Mouse (Mus musculus) heart, postnatal 0 days (tissue): Measurements from ENCODE around the gene Dis3. TPM values are rescaled to one million over a fixed set of nuclear protein-coding genes. Genes with fewer than 3 reads are reported as not detected.
A peak's percentile ranks its signal among the peaks of the same experiment; 100 is the strongest.
"Not testable (repeated sequence)": the region's sequence is repeated elsewhere in the genome, so short reads cannot be mapped to it uniquely, and the experiment has no call there.

Experiments used
- ATAC-seq: fragments of 200-750 bp; cut with Nextera tagmentation; 2 replicates; pipeline ENCODE4 v1.8.0; 2017; ENCODE audit warnings: low read depth, moderate number of reproducible peaks, moderate library complexity; ENCODE audit not compliant: insufficient read depth
- DNase-seq: peaks from one replicate; pipeline ENCODE4 v3.0.0-alpha.2; 2016; ENCODE audit warnings: low spot score
- H3K27ac ChIP-seq: fragments of 300-500 bp; sonication (generic); 2 replicates; pipeline ENCODE4 v1.5.1; 2014; ENCODE audit warnings: low read depth, mild to moderate bottlenecking
- H3K27me3 ChIP-seq: fragments of 300-500 bp; sonication (generic); 2 replicates; pipeline ENCODE4 v1.6.1; 2014; ENCODE audit warnings: low read length, mixed read lengths; ENCODE audit not compliant: control insufficient read depth, insufficient read depth
- H3K36me3 ChIP-seq: fragments of 300-500 bp; sonication (generic); replicated peaks from 2 replicates; pipeline ENCODE4 v1.6.1; 2014; ENCODE audit warnings: low read length, mixed read lengths; ENCODE audit not compliant: control insufficient read depth, insufficient read depth
- H3K4me1 ChIP-seq: fragments of 300-500 bp; sonication (generic); 2 replicates; pipeline ENCODE4 v1.6.1; 2014; ENCODE audit warnings: antibody characterized with exemption; ENCODE audit not compliant: control insufficient read depth, insufficient read depth
- H3K4me2 ChIP-seq: fragments of 300-500 bp; sonication (generic); 2 replicates; pipeline ENCODE4 v1.6.1; 2014; ENCODE audit warnings: low read depth, mild to moderate bottlenecking, low read length, moderate library complexity
- H3K4me3 ChIP-seq: fragments of 300-500 bp; sonication (generic); 2 replicates; pipeline ENCODE4 v1.5.1; 2014; ENCODE audit warnings: low read depth, low read length
- H3K9ac ChIP-seq: fragments of 300-500 bp; sonication (generic); replicated peaks from 2 replicates; pipeline ENCODE4 v1.6.1; 2014; ENCODE audit warnings: low read depth, low read length, mixed read lengths
- H3K9me3 ChIP-seq: fragments of 300-500 bp; sonication (generic); replicated peaks from 2 replicates; pipeline ENCODE4 v1.6.1; 2016; ENCODE audit warnings: low read length; ENCODE audit not compliant: control insufficient read depth
- CTCF ChIP-seq: IDR thresholded peaks from 2 replicates; pipeline ENCODE4 v1.5.1; 2016; ENCODE audit warnings: antibody characterized with exemption, control low read depth, low read depth
- EP300 ChIP-seq: IDR thresholded peaks from 2 replicates; pipeline ENCODE4 v1.6.1; 2016; ENCODE audit warnings: antibody characterized with exemption, low read depth
- WGBS: fragments of 180-500 bp; shearing (Covaris S2); extraction: QIAGEN DNeasy Blood & Tissue Kit; methylation state at CpG from one replicate; pipeline ENCODE4 v1.1.7; 2014; 5-methylcytosine and 5-hydroxymethylcytosine counted together
- polyA plus RNA-seq: library from polyadenylated mRNA; unstranded; fragments of >200 nt; fragmentation: Nextera tagmentation; extraction: Ambion mirVana; gene quantifications from 2 replicates; pipeline ENCODE4 v1.2.1, GENCODE M21; 2015
- total RNA-seq: library from RNA; depleted of rRNA; stranded (reverse); fragments of >200 nt; gene quantifications from 2 replicates; pipeline ENCODE4 v1.2.3, GENCODE M21; 2014; ENCODE audit warnings: low replicate concordance

Gene Dis3
- total and polyA plus RNA-seq, 2 experiments from 2014 or later = 8.2 to 10.5 TPM

DNA sequence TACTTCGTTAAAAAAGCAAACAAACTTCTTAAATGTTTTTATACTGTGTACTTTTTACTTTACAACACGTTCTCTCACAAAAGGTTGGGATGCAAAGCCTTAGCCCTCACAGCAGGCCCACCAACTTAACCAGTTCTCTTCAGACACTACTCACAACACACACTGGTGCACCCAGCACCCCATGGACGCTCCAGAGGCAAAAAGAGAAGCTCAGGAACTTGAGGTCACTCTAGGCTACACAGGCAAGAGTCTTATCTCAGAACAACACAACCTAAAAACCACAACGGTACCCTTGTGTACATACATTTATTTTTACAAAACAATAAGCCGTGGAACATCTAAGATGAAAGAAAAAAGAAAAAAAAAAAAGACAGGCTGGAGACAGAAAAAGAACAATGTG is 54.9 kb downstream of the Dis3 start:
- H3K9ac ChIP-seq = peak overlapping the region; percentile 94
- whole genome bisulfite sequencing = 3% methylated on average over 5 of the region's 5 CpGs
- no peaks in the 10 kb centered on the region for H3K9me3 ChIP-seq
- H3K4me2 ChIP-seq = peak overlapping the region; percentile 87
- peak overlapping the region; percentile 92 for H3K4me3 ChIP-seq
- DNase-seq (no peak), ATAC-seq (no peak)
- no peak overlapping the region for H3K27ac ChIP-seq
- TF ChIP-seq EP300 (no peak), CTCF (no peak)
- peaks cover 33% of the 10 kb centered on the region for H3K4me1 ChIP-seq
- H3K27me3 ChIP-seq = no peaks in the 10 kb centered on the region
- no peaks in the 10 kb centered on the region for H3K36me3 ChIP-seq

DNA sequence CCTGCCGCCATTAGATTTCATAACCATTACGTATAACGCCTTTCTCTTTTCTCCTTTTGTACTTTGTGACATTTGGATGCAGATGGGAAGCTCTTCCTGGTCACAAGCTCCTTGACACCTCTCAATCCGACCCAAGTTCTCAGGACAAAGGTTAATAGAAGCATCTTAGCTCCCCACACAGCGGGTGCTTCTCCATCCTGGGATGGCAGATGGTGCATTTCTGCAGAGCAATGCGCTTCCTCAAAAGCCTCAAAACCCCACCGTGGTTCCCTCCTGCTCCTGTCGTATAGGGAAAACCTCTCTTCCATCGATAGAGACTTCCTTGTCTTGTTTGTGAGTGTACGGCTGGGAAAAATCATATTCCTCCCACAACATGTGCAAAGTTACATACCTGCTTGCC is 55.5 kb downstream of the Dis3 start:
- Histone ChIP-seq H3K4me2 (peak overlapping the region; percentile 87; the same call in 1 of the 2 replicates), H3K4me1 (peaks cover 33% of the 10 kb centered on the region), H3K4me3 (peak overlapping the region; percentile 92; the same call in 1 of the 2 replicates), H3K36me3 (0 out of 2 replicates have a peak, but pooled peaks cover 4% of the 10 kb centered on the region), H3K9ac (0 out of 2 replicates have a peak overlapping the region, but pooled peaks have one; percentile 94), H3K27ac (no peak overlapping the region), H3K9me3 (no peaks in the 10 kb centered on the region), H3K27me3 (no peaks in the 10 kb centered on the region)
- ATAC-seq (no peak), DNase-seq (no peak)
- no peak for TF ChIP-seq CTCF
- no peak for TF ChIP-seq EP300
- 44% methylated on average over 10 of the region's 10 CpGs for WGBS

DNA sequence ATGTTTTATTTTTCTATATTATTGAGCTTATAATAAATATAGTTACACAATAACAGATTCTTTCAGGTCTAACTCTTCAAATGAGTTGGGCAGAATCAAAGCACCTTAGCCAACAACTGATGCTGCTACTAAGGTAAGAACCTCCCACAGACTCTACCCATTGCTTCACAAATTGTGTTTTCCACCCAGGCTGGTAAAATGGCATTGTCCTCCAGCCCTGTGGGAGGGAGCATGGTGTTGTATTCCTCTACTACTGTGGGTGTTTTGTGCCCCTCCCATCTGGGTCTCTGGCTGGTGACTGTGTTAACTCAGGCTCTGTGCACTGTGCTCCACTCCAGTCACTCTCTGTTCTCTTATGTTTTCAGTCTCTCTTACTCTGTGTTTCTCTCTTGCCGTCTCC is 56.1 kb downstream of the Dis3 start:
- Histone ChIP-seq H3K9me3 (no peaks in the 10 kb centered on the region), H3K4me3 (no peak overlapping the region), H3K27me3 (no peaks in the 10 kb centered on the region), H3K27ac (no peak overlapping the region), H3K4me1 (peaks cover 33% of the 10 kb centered on the region), H3K9ac (no peak overlapping the region), H3K4me2 (0 out of 2 replicates have a peak overlapping the region, but pooled peaks have one; percentile 87), H3K36me3 (peaks cover 10% of the 10 kb centered on the region)
- DNase-seq = no peak
- TF ChIP-seq EP300 = no peak
- WGBS = 38% methylated on average over 1 of the region's 1 CpGs
- no peak for ATAC-seq

DNA sequence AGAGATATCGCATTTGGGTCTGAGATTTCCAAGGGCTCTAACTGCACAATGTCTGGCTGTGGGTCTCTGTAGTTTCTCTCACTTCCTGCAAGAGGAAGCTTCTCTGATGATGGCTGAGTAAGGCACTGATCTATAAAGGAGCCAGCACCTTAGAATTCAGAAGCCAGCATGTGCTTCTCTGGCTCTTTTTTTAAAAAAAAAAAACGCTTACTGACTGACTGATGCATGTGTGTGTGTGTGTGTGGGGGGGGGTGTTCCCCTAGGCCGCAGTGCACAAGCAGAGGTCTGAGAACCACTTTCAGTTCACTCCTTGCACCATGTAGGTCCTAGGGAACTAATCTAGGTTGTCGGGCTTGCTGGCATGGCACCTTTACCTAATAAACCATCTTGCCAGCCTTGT is 58.2 kb downstream of the Dis3 start:
- Histone ChIP-seq H3K36me3 (peaks cover 23% of the 10 kb centered on the region), H3K4me1 (peaks cover 29% of the 10 kb centered on the region), H3K27me3 (no peaks in the 10 kb centered on the region), H3K4me2 (peak overlapping the region; percentile 36; the same call in 1 of the 2 replicates), H3K4me3 (no peak overlapping the region), H3K9me3 (no peaks in the 10 kb centered on the region), H3K27ac (peak overlapping the region; percentile 59), H3K9ac (0 out of 2 replicates have a peak overlapping the region, but pooled peaks have one; percentile 30)
- DNase-seq (no peak), ATAC-seq (no peak)
- WGBS = 41% methylated on average over 4 of the region's 4 CpGs
- no peak for TF ChIP-seq EP300
- TF ChIP-seq CTCF = no peak

DNA sequence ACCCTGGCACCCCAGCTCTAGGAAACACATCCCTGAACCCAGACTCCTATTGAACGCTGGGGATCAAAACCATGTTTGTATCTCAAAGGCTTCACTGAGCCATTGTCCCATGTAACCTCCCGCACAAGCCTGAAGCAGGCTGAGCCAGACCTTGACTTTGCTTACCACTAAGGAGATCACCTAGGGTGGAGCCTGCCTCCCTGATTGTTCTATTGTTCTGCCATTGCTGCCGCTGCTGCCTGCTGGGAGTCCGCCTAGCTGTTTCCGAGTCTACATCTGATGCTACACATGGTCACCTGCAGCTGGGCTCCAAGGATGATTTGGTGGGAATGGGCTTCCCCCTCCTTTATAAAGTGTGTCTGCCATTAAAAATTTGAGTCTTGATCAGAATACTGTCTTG is 60.3 kb downstream of the Dis3 start:
- WGBS = 78% methylated on average over 5 of the region's 5 CpGs
- not testable (repeated sequence) for DNase-seq, H3K27ac ChIP-seq, H3K27me3 ChIP-seq, H3K9ac ChIP-seq, ATAC-seq, H3K4me2 ChIP-seq, H3K4me3 ChIP-seq, H3K9me3 ChIP-seq
- Histone ChIP-seq H3K36me3 (peaks cover 33% of the 10 kb centered on the region), H3K4me1 (peaks cover 23% of the 10 kb centered on the region)

DNA sequence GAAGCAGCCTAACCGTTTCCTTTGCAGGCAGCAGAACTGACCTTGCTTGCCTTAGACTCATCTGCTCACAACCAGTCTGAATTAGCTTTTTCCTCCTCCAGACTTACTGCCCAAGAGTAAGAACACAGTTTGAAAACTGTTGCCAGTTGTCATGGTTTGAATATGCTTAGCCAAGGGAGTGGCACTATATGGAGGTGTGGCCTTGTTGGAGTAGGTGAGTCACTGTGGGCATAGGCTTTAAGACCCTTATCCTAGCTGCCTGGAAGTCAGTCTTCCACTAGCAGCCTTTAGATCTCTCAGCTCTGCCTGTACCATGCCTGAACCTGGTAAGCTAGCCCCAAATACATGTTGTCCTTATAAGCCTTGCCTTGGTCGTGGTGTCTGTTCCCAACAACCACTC is 61.9 kb downstream of the Dis3 start:
- ATAC-seq (no peak), DNase-seq (no peak)
- WGBS = 85% methylated on average over 2 of the region's 2 CpGs
- TF ChIP-seq CTCF = no peak
- no peak for TF ChIP-seq EP300
- Histone ChIP-seq H3K4me3 (no peak overlapping the region), H3K27ac (no peak overlapping the region), H3K27me3 (no peaks in the 10 kb centered on the region), H3K36me3 (peaks cover 40% of the 10 kb centered on the region), H3K9ac (no peak overlapping the region), H3K9me3 (no peaks in the 10 kb centered on the region), H3K4me1 (peaks cover 14% of the 10 kb centered on the region), H3K4me2 (no peak overlapping the region)
